Mouse (Mus musculus) heart, postnatal 0 days (tissue): ENCODE data around the gene Copg1.

Experiments used
- CTCF ChIP-seq: IDR thresholded peaks from 2 replicates; pipeline ENCODE4 v1.5.1; 2016; ENCODE audit warnings: antibody characterized with exemption, control low read depth, low read depth
- EP300 ChIP-seq: IDR thresholded peaks from 2 replicates; pipeline ENCODE4 v1.6.1; 2016; ENCODE audit warnings: antibody characterized with exemption, low read depth

DNA sequence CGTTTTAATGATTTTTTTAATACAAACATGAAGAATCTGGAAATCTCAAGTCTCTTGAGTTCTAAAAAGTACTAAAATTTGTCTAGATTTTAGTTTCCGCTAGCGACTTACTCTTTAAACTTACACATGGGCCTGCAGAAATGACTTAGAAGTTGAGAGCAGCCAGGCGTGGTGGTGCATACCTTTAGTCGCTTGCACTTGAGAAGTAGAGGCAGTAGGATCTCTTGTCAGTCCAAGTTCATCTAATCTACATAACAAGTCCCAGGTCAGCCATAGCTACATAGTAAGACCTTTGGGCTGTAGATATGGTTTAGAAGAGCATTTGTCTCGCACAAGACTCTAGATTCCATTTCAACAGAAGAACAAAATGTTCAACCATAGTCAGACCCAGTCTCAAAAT, 35.7 kb upstream of the Copg1 start:
- TF ChIP-seq CTCF (no peak), EP300 (no peak)
